Mouse (Mus musculus): ENCODE measurements around the gene Cdhr5. TPM values are rescaled to one million over a fixed set of nuclear protein-coding genes. Genes with fewer than 3 reads are reported as not detected.

Cdhr5 gene
- polyA plus RNA-seq, 1 experiment = 0.07 TPM

DNA sequence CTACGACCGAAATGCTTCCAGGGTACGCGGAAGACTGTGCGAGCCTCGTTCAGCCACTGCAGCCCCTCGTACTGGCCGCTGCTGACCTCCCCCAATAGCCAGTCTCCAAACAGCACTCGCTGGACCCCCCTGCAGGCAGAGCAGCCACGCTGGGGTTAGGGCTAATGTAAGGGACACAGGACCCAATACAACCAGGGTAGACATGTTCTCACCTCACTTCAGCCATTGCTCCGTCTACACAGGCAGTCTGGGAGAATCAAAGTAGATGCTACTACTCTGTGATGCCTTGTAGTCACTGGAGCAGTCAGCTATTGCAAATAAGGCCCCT, 11.2 kb downstream of the Cdhr5 start:
- H3K4me2 ChIP-seq (ENCODE audit: low read depth) = peak overlapping the region; percentile 75
- peaks cover 11% of the 10 kb centered on the region for H3K36me3 ChIP-seq (ENCODE audit: control insufficient read depth, insufficient read depth)
- TF ChIP-seq POLR2A (IDR thresholded peaks at IDR 0.05; ENCODE audit: insufficient read length, low read depth) (no peak), MAX (IDR thresholded peaks at IDR 0.05; ENCODE audit: low read depth) (no peak), TCF3 (IDR thresholded peaks at IDR 0.05; ENCODE audit: insufficient read length, low read depth) (no peak), CEBPB (IDR thresholded peaks at IDR 0.05; ENCODE audit: insufficient read depth, poor library complexity, severe bottlenecking) (no peak), USF1 (IDR thresholded peaks at IDR 0.05; ENCODE audit: low read depth) (no peak), POLR2AphosphoS2 (IDR thresholded peaks at IDR 0.05; ENCODE audit: insufficient read length, low read depth) (no peak), MYOG (IDR thresholded peaks at IDR 0.05; ENCODE audit: control insufficient read depth in 1 of 3, insufficient read depth in 1 of 3, insufficient read length in 2 of 3, low read depth in 2 of 3) (no peak), MYOD1 (IDR thresholded peaks at IDR 0.05; ENCODE audit: control insufficient read depth in 1 of 3, insufficient read length in 2 of 3, low read depth in 2 of 3) (no peak), TCF12 (IDR thresholded peaks at IDR 0.05; ENCODE audit: insufficient read depth, poor library complexity, severe bottlenecking) (no peak), REST (IDR thresholded peaks at IDR 0.05; ENCODE audit: insufficient read depth, insufficient read length) (no peak), E2F4 (IDR thresholded peaks at IDR 0.05; ENCODE audit: insufficient read depth) (no peak), SRF (IDR thresholded peaks at IDR 0.05; ENCODE audit: control insufficient read depth, insufficient read length, low read depth) (no peak)
- no peaks in the 10 kb centered on the region for H3K27me3 ChIP-seq (ENCODE audit: control insufficient read depth, insufficient read depth, insufficient read length)
- H3K4me3 ChIP-seq = peak overlapping the region; percentile 40
- no peak overlapping the region for H3ac ChIP-seq (ENCODE audit: control insufficient read depth, insufficient read length)
- no peaks in the 10 kb centered on the region for H3K79me2 ChIP-seq (ENCODE audit: control insufficient read depth, insufficient read depth)

DNA sequence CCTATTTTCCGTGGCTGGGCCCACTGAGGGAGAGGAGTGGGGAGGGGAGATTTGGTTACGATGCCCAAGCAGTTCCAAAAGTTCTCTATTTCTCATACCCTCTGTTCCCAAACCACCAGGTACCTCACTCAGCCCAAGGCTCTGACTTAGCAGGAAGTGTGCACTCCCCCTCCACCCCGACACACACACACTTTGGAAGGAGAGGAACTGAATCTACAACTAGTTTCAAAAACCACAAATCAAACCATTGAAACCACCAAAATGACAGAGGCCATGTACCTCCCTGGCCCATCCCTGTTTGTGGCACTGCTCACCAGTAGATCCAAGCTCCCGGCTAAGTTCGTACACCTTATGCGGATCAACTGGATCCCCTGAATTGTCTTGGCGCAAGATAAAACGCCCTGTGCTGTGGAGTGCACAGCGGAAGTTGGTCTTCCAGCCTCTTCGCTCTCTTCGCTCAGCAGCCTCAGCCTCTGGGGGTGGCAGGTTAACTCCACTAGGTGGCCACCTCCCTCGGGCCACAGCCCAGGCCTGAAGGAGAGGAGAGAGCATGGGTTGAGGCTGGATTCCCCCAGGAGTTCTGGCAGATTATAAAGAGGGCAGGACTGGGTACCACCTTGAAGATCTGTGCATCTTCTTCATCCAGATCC, 11.7 kb downstream of the Cdhr5 start:
- Histone ChIP-seq H3ac (ENCODE audit: control insufficient read depth, insufficient read length) (no peak overlapping the region), H3K4me2 (ENCODE audit: low read depth) (no peak overlapping the region), H3K79me2 (ENCODE audit: control insufficient read depth, insufficient read depth) (no peaks in the 10 kb centered on the region), H3K36me3 (ENCODE audit: control insufficient read depth, insufficient read depth) (peaks cover 14% of the 10 kb centered on the region), H3K4me3 (peak overlapping the region; percentile 40), H3K27me3 (ENCODE audit: control insufficient read depth, insufficient read depth, insufficient read length) (no peaks in the 10 kb centered on the region)
- TF ChIP-seq MAX (IDR thresholded peaks at IDR 0.05; ENCODE audit: low read depth) = no peak
- TF ChIP-seq USF1 (IDR thresholded peaks at IDR 0.05; ENCODE audit: low read depth) = no peak
- TF ChIP-seq POLR2A (IDR thresholded peaks at IDR 0.05; ENCODE audit: insufficient read length, low read depth) = no peak
- TF ChIP-seq TCF12 (IDR thresholded peaks at IDR 0.05; ENCODE audit: insufficient read depth, poor library complexity, severe bottlenecking) = no peak
- no peak for TF ChIP-seq SRF (IDR thresholded peaks at IDR 0.05; ENCODE audit: control insufficient read depth, insufficient read length, low read depth)
- TF ChIP-seq POLR2AphosphoS2 (IDR thresholded peaks at IDR 0.05; ENCODE audit: insufficient read length, low read depth) = peak; percentile 8

DNA sequence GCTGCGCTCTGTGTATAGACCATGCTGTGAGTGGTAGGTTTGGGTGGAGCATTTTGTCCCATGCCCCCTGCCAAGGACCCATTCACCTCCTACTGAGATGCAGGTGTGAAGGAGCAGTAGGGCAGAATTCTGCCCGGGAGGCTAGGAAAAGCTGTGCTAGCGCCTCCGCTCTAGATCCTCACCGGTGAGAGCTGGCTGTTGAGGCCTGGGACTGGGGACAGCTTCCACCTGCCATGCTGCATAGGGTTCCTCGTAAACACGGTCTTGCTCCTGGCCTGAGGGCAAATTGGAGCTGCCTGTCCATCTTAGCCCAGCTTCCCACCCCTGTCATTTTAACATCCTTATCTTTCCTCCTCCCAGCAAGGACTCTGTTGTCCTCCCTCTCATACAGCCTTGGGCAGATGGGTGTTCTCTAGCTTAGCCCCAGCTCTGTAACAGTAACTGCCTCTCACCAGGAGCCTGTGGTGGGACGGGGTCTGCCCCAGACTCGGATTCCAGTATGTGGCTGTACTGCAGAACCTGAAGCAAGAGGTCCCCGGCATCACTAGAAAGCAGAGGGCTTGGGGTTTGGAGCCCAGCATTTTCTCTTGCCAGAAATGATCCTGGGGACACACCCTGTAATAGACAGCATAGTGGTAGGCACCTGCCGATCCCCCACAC, 12.4 kb downstream of the Cdhr5 start:
- Histone ChIP-seq H3K4me3 (no peak overlapping the region), H3K27me3 (ENCODE audit: control insufficient read depth, insufficient read depth, insufficient read length) (no peaks in the 10 kb centered on the region), H3K4me2 (ENCODE audit: low read depth) (no peak overlapping the region), H3K36me3 (ENCODE audit: control insufficient read depth, insufficient read depth) (peaks cover 16% of the 10 kb centered on the region), H3K79me2 (ENCODE audit: control insufficient read depth, insufficient read depth) (no peaks in the 10 kb centered on the region), H3ac (ENCODE audit: control insufficient read depth, insufficient read length) (no peak overlapping the region)
- TF ChIP-seq CEBPB (IDR thresholded peaks at IDR 0.05; ENCODE audit: insufficient read depth, poor library complexity, severe bottlenecking) (no peak), SRF (IDR thresholded peaks at IDR 0.05; ENCODE audit: control insufficient read depth, insufficient read length, low read depth) (no peak), REST (IDR thresholded peaks at IDR 0.05; ENCODE audit: insufficient read depth, insufficient read length) (no peak), POLR2A (IDR thresholded peaks at IDR 0.05; ENCODE audit: insufficient read length, low read depth) (no peak)

DNA sequence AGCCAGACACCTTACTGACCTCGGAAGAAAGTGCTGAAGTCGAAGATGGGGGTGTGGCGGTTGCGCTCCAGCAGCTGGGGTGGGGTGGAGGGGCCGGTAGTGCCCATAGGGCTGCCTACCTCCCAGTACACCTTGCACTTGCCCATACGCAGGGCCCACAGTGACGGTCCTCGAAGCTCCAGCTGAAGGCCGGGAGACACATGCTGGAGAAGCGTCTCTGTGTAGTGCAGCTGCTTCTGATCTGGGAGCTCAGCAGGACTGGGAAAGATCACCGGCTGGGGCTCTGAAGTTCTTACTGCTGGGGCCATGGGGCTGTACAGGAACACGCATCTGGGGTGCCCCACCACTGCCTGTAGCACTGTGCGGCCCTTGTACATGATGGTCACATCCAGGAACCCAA, 12.9 kb downstream of the Cdhr5 start:
- no peaks in the 10 kb centered on the region for H3K79me2 ChIP-seq (ENCODE audit: control insufficient read depth, insufficient read depth)
- H3K4me3 ChIP-seq = no peak overlapping the region
- peaks cover 20% of the 10 kb centered on the region for H3K36me3 ChIP-seq (ENCODE audit: control insufficient read depth, insufficient read depth)
- TF ChIP-seq CEBPB (IDR thresholded peaks at IDR 0.05; ENCODE audit: insufficient read depth, poor library complexity, severe bottlenecking) = no peak
- TF ChIP-seq SRF (IDR thresholded peaks at IDR 0.05; ENCODE audit: control insufficient read depth, insufficient read length, low read depth) = no peak
- no peak for TF ChIP-seq USF1 (IDR thresholded peaks at IDR 0.05; ENCODE audit: low read depth)
- no peak for TF ChIP-seq REST (IDR thresholded peaks at IDR 0.05; ENCODE audit: insufficient read depth, insufficient read length)
- no peak for TF ChIP-seq POLR2A (IDR thresholded peaks at IDR 0.05; ENCODE audit: insufficient read length, low read depth)
- TF ChIP-seq MYOD1 (IDR thresholded peaks at IDR 0.05; ENCODE audit: control insufficient read depth in 1 of 3, insufficient read length in 2 of 3, low read depth in 2 of 3) = no peak
- no peak for TF ChIP-seq TCF12 (IDR thresholded peaks at IDR 0.05; ENCODE audit: insufficient read depth, poor library complexity, severe bottlenecking)
- no peak for TF ChIP-seq E2F4 (IDR thresholded peaks at IDR 0.05; ENCODE audit: insufficient read depth)
- TF ChIP-seq POLR2AphosphoS2 (IDR thresholded peaks at IDR 0.05; ENCODE audit: insufficient read length, low read depth) = no peak
- no peak for TF ChIP-seq TCF3 (IDR thresholded peaks at IDR 0.05; ENCODE audit: insufficient read length, low read depth)
- TF ChIP-seq MAX (IDR thresholded peaks at IDR 0.05; ENCODE audit: low read depth) = no peak
- TF ChIP-seq MYOG (IDR thresholded peaks at IDR 0.05; ENCODE audit: control insufficient read depth in 1 of 3, insufficient read depth in 1 of 3, insufficient read length in 2 of 3, low read depth in 2 of 3) = no peak
- H3K4me2 ChIP-seq (ENCODE audit: low read depth) = no peak overlapping the region
- H3ac ChIP-seq (ENCODE audit: control insufficient read depth, insufficient read length) = no peak overlapping the region
- no peaks in the 10 kb centered on the region for H3K27me3 ChIP-seq (ENCODE audit: control insufficient read depth, insufficient read depth, insufficient read length)

DNA sequence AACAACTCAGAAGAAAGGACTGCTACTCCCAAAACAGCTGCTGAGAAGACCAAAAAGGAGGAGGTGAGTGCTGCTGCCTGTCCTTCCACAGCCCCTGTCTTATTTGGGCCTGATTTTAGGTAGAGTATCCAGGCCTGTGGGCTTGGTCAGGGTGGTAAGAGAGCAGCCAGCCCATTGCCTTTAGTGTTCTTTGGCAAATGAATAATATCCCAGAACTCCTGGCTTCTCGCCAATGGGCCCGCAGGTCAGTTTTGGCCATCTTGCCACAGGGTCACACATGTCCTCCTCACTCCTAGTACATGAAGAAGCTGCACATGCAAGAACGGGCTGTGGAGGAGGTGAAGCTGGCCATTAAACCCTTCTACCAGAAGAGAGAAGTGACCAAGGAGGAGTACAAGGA, 15.1 kb downstream of the Cdhr5 start:
- Histone ChIP-seq H3K4me3 (no peak overlapping the region), H3K36me3 (ENCODE audit: control insufficient read depth, insufficient read depth) (peaks cover 40% of the 10 kb centered on the region), H3K79me2 (ENCODE audit: control insufficient read depth, insufficient read depth) (no peaks in the 10 kb centered on the region), H3ac (ENCODE audit: control insufficient read depth, insufficient read length) (no peak overlapping the region), H3K27me3 (ENCODE audit: control insufficient read depth, insufficient read depth, insufficient read length) (no peaks in the 10 kb centered on the region), H3K4me2 (ENCODE audit: low read depth) (no peak overlapping the region)
- TF ChIP-seq TCF12 (IDR thresholded peaks at IDR 0.05; ENCODE audit: insufficient read depth, poor library complexity, severe bottlenecking) (no peak), MAX (IDR thresholded peaks at IDR 0.05; ENCODE audit: low read depth) (no peak), POLR2A (IDR thresholded peaks at IDR 0.05; ENCODE audit: insufficient read length, low read depth) (no peak), USF1 (IDR thresholded peaks at IDR 0.05; ENCODE audit: low read depth) (no peak), TCF3 (IDR thresholded peaks at IDR 0.05; ENCODE audit: insufficient read length, low read depth) (no peak), MYOD1 (IDR thresholded peaks at IDR 0.05; ENCODE audit: control insufficient read depth in 1 of 3, insufficient read length in 2 of 3, low read depth in 2 of 3) (no peak), POLR2AphosphoS2 (IDR thresholded peaks at IDR 0.05; ENCODE audit: insufficient read length, low read depth) (no peak), SRF (IDR thresholded peaks at IDR 0.05; ENCODE audit: control insufficient read depth, insufficient read length, low read depth) (no peak), REST (IDR thresholded peaks at IDR 0.05; ENCODE audit: insufficient read depth, insufficient read length) (no peak), CEBPB (IDR thresholded peaks at IDR 0.05; ENCODE audit: insufficient read depth, poor library complexity, severe bottlenecking) (no peak), E2F4 (IDR thresholded peaks at IDR 0.05; ENCODE audit: insufficient read depth) (no peak)

Data from myocyte (in vitro differentiated cells).